Mouse (Mus musculus): ENCODE measurements around the gene Fcrl6.

DNA sequence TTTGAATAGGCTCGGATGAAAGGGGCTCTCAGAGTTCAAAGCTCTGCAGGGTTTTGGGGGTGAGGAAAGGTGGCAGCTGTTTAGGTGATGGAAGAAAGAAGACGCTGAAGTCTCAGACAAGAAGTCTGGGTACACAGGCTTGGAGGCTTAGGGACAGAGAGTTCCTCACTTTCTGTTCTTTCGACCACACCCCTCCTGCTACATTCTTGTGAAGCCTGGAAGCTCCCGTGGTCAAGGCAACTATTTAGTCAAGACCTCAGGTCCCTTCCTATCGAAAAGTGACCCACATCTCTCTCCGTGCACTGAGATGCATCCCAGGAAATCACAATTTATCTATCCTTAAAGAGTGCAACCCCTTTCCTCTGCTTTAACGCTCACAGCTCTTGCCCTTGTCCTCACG lies 52.6 kb downstream of the Fcrl6 start:
- TF ChIP-seq CTCF (IDR thresholded peaks at IDR 0.05; ENCODE audit: control insufficient read depth, insufficient read depth, insufficient read length) (no peak), MYOG (IDR thresholded peaks at IDR 0.05; ENCODE audit: control insufficient read depth, extremely low read depth, insufficient read length) (no peak), CEBPB (IDR thresholded peaks at IDR 0.05; ENCODE audit: low read depth) (no peak), USF1 (IDR thresholded peaks at IDR 0.05; ENCODE audit: low read depth) (no peak), FOSL1 (IDR thresholded peaks at IDR 0.05; ENCODE audit: insufficient read depth, low read length, poor library complexity, severe bottlenecking) (no peak)
